Mouse (Mus musculus) CH12F3 (cell line): Measurements from ENCODE around the gene Mepce.

Source experiments
- in situ Hi-C: fragments of 300-500 bp; cut with MboI; formaldehyde crosslinking; loops from 2 replicates; pipeline ENCODE4 v1.14.3; 2020; ENCODE audit warnings: low sequenced_read_pairs

Mepce gene

GRCm38 (mm10) chr5:137788946-137789531 is 1.6 kb upstream of the Mepce start:
- in situ Hi-C loops = no loop called here

DNA sequence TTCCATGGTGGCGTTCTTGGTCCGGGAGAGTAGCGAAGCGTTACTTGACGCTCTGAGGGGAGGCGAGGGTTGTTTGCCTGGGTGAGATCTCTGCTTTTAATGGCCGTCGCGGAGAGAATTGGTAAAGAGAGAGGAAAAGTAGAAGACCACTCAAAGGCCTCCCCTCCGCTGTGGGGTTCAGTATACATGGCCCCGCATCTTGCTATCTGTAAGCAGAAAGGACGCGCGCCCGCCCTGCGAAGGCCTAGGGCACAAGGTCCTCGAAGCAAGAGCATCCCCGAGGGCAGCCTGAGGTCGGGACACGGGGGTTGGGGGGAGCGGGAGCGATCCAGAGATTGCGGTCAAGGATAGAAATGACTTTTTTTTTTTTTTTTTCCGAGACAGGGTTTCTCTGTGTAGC is 716 bp upstream of the Mepce start:
- in situ Hi-C loops = no loop called here

- in situ Hi-C loops = no loop called here
Measured at GRCm38 (mm10) chr5:137786109-137786942, 1.1 kb downstream of the Mepce start.

DNA sequence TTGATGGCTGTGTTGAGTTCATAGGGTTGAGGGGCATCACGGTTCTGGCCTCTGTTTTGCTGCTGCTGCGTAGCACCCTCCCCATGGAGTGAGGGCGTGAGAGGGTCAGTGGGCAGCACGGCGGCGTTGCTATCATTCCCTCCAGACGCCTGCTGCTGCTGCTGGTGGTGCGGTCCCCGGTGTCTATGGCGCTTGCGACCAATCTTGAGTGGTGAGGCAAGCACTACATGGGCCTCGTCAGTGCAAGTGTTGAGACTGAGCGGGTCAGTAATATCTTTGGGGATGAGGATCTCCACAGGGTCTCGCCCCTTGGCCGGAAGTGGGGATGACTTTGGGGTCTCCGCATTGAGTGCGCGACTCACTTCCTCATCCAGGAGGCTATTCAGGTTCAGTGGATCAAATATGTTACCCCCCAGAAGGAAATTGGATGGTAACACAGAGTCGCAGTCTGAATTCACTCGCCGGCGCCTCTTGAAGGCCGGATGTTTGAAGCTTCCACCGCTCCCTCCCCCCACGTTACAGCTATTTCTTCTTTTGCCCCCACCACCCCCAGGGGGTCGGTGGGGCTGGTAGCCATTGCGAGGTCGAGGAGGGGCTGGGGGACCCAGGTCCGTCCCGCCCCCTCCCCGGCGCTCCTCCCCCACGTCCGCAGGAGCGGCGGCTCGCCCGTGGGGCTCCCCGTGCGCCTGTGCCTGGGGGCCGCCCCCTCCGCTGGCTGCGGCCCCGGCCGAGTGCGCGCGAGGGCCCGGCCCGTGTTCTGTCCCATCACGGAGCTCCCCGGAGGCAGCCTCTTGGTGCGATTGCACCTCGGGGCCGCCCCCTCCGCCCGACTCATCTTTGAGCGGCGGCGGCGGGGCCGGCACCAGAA is 2.1 kb downstream of the Mepce start:
- in situ Hi-C loops = no loop called here

GRCm38 (mm10) chr5:137784546-137784945 is 2.9 kb downstream of the Mepce start:
- in situ Hi-C loops = no loop called here

- in situ Hi-C loops = no loop called here
Measured at GRCm38 (mm10) chr5:137783901-137784540, 3.4 kb downstream of the Mepce start.

- in situ Hi-C loops = no loop called here
Measured at GRCm38 (mm10) chr5:137782776-137783522, 4.5 kb downstream of the Mepce start.

DNA sequence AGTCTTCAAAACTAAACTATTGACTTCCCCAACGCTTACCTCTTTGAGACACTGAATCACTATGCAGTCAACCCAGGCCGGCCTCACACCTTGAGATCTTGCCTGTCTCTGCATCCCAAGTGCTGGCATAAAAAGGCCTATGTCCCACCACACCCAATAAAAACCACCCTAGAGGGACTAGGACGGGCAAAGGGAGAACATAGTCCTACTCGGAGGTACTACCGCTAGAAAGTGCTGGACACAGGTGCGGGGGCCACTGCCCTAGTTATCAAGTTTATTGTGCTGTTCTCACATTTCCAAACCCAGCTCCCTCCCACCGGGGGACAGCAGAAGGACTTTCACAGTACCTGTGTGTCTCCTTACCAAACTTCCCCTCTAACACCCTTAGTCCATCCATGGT is 5.8 kb downstream of the Mepce start:
- in situ Hi-C loops = no loop called here

DNA sequence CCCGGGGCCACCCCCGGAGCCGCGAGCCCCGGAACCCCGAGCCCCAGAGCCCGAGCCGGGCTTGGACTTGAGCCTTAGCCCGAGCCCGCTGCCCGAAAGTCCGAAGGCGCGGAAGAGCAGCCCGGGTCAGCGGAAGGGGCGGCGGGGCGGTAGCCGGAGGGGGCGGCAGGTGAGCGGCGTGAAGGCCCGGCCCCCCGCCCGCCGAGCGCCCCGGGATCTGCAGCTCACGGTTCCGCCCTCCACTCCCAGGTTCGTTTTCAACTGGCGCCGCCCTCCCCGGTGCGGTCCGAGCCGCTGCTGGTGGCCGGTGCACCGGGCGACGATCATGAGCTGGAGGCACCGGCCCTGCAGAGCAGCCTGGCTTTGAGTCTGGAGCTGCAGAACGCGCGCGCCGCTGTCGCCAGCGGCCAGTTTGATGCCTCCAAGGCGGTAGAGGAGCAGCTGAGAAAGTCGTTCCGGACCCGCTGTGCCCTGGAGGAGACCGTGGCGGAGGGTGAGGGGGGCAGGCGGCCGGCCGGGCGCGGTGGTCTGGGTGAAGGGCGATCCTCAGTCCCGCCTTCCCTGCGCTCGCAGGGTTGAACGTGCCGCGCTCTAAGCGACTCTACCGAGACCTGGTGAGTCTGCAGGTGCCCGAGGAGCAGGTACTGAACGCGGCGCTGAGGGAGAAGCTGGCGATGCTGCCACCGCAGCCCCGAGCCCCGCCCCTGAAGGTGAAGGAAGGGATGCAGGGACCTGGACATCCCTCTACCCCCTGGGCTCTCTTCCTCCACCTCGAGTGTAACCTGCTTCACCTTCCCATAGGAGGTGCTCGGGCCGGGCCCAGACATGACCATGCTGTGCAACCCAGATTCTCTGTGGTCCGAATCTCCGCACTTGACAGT is 8.2 kb downstream of the Mepce start:
- in situ Hi-C loops = no loop called here

GRCm38 (mm10) chr5:137778635-137779034 is 8.8 kb downstream of the Mepce start, which contains the start of gene Ppp1r35:
TSS of gene Ppp1r35 (plus strand) at chr5:137778849.
- in situ Hi-C loops = no loop called here

DNA sequence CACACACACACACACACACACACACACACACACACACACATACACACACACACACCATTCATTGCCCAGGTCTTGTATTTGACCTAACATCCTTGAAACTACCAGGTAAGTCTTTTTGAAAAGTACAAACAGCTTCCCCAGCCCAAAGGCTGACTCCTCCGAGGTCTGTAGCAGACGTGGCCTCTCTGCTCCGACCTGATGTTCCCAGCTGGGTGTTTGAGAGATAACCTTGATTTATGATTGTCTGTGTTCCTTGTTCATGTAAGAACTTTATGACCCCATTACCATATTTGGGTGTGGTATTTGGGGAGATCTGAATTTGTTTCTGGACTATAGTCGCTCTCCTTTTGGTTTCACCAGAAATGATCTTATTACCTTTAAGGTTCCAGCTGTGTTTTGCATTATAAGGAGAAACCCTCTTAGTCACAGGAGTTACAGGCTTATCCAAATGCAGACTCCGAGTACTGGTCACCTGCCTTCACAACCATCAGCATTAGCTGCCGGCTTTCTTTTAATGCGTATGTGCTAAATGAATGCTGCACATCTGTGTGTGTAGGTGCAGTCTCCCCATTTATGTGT is 10.1 kb downstream of the Mepce start:
- in situ Hi-C loops = no loop called here

DNA sequence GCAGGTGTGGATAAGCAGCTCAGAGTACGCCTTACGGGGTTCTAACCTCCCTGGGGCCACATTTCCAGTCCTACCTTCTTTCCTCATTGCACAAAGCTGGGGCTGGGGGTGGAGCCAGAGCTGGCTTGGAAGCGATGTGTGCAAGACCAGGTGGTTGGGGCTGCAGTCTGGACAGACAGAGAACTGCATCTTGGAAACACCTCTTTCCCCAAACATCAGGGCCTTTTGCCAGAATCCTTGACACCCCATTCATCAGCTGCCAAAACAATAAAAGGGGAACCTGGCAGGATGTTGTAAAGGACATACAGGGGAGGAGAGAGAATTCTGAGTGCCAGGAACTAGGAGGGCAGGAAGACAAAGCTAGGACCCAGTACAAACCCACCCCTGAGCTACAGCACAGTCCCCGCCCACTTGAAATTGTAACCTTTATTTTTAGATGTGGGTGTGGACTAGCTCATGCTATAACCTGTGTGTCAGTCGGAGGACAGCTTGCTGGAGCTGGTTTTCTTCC is 11.0 kb downstream of the Mepce start:
- in situ Hi-C loops = no loop called here

DNA sequence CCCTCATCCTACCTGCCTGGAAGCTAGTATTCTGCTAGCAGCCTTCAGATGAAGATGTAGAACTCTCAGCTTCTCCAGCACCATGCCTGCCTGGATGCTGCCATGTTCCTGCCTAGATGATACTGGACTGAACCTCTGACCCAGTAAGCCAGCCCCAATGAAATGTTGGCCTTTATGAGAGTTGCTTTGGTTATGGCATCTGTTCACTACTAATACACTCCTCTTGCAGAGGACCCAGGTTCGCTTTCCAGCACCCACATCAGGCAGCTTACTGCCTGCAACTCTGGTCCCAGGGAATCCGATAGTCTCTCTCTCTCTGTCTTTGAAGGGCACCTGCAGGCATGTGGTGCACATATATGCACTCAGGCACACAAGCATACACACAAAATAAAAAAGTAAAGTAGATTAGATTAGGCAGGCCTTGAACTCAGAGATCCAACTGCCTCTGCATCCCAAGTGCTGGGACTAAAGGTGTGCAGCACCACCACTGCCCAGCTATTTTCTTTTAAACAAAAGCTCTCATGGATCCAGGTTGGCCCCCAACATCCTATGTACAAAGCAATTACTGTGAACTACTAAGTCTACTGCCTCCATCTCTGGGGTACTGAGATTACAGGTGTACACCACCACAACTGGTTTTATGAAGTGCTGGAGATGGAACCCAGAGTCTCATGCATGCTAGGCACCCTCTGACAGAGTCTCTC is 11.7 kb downstream of the Mepce start:
- in situ Hi-C loops = no loop called here

DNA sequence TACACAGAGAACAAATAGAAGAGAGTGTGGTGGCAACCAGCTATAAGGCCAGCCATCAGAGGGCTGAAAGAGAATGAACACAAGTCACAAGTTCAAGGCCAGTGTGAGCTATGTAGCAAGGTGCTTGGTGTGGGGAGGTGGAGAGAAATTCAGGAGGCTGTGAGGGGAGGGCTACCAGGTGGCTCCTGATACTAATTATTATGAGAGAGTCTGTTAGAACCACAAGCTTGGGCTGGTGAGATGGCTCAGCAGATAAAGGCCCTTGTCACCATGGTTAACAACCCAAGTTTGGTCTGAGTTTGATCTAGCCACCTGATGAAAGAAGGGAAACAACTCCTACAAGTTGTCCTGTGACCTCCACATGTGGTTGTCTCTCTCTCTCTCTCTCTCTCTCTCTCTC is 14.7 kb downstream of the Mepce start:
- in situ Hi-C loops = loop anchor here (25.0 kb wide), 1 partner anchor 235 kb away; the partner anchor contains the start of genes Epo and Gnb2

GRCm38 (mm10) chr5:137770709-137771108 is 16.7 kb downstream of the Mepce start:
- in situ Hi-C loops = loop anchor here (25.0 kb wide), 1 partner anchor 233 kb away; the partner anchor contains the start of genes Epo and Gnb2

GRCm38 (mm10) chr5:137768475-137768874 is 19.0 kb downstream of the Mepce start:
- in situ Hi-C loops = loop anchor here (25.0 kb wide), 1 partner anchor 231 kb away; the partner anchor contains the start of genes Epo and Gnb2

GRCm38 (mm10) chr5:137766270-137766669 is 21.2 kb downstream of the Mepce start:
- in situ Hi-C loops = loop anchor here (25.0 kb wide), 1 partner anchor 229 kb away; the partner anchor contains the start of genes Epo and Gnb2
